Mouse (Mus musculus): Measurements from ENCODE around the gene Tmem223. TPM values are rescaled to one million over a fixed set of nuclear protein-coding genes. Genes with fewer than 3 reads are reported as not detected.
A peak's percentile ranks its signal among the peaks of the same experiment; 100 is the strongest.

Tmem223 gene
- total RNA-seq, 2 experiments from 2014 or later: 114 to 117 TPM

DNA sequence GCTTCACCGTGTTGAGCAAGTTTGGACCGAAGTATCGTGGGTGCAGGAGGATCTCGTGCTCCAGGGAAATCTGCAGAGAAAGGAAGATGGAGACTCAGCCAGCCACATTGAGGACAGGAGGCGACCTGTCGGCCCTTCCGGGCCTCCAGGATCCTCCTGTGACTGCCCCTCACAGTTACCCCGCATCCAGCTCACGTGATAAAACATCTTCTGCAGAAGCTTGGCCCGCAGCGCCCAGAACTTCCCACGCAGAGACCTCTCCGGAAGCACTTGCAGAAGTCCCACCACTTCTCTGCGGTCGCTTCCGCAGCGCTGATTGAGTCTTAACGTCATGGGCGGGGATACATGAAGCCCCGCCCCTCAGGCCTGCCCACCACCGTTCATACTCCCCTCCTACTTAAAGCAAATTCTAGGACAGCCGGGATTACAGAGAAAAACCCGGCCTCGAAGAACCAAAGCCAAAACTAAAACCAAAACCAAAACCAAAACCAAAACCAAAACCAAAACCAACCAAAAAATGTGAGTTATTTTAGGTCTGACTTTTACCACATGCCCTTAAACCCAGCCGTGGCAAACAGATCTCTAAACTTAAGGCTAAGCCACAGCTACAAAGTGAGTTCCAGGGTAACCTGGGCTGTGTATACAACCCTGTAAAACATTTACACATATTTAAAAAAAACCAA lies 27.6 kb downstream of the Tmem223 start, which contains the start of gene Polr2g:
TSS of gene Polr2g (minus strand) at position 314 of the 683 bp plus-strand sequence.
- peak; percentile 86 to 89 for DNase-seq
- intact Hi-C loops (cut with DNase I): no loop called here

DNA sequence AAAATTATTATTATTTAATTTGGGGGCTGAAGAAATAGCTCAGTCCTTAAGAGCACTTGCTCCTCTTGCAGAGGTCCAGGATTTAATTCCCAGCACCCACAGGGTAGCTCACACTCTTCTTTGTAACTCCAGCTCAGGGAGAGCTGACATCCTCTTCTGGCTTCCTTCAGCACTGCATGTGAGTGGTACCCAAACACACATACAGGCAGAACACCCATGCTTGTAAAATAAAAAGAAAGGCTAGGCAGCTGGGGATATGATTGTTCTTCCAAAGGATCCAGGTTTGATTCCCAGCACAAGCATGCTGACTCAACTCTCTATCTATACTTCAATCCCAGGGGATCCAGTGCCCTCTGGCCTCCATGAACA lies 28.1 kb downstream of the Tmem223 start:
- no peak for DNase-seq
- intact Hi-C loops (cut with DNase I): no loop called here

DNA sequence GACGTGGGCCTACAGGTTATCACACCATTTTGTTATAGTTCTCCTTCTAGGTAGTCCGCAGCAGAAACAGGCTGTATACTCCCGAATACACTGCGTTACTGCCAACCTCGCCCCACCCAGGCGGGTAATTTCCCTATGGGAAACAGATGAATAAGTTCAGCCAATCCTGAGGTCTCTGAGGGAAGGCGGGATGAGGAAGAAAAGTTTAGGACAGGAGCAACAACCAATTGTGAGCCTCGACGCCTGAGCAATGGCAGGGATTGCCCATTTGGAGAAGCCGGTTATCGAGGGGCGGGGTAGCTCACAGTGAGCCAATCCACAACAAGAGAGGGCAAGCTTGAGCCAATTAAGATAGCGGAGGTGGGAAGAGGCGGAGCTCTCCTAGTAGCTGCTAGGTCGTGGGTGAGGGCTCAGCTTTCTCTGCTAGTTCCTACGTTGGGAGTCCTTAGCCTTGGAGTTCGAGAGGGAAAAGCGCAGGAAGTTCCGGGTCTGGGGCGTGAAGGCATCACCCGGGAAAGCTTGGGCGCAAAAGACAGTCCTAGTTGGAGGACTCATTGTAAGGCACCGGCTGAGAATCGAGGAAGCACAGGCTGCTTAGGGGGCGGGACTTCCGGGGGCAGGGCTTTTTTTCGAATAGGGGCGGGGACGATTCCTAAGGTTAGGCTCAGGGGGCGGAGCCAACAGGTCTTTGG lies 31.5 kb downstream of the Tmem223 start, which contains the start of gene Zbtb3:
TSS of gene Zbtb3 (plus strand) at position 426 of the 692 bp plus-strand sequence.
- DNase-seq: peak; percentile 86 to 89
- intact Hi-C loops (cut with DNase I): loop anchor here (2.0 kb wide), 1 partner anchor 15 kb away; no protein-coding TSS in a partner anchor

DNA sequence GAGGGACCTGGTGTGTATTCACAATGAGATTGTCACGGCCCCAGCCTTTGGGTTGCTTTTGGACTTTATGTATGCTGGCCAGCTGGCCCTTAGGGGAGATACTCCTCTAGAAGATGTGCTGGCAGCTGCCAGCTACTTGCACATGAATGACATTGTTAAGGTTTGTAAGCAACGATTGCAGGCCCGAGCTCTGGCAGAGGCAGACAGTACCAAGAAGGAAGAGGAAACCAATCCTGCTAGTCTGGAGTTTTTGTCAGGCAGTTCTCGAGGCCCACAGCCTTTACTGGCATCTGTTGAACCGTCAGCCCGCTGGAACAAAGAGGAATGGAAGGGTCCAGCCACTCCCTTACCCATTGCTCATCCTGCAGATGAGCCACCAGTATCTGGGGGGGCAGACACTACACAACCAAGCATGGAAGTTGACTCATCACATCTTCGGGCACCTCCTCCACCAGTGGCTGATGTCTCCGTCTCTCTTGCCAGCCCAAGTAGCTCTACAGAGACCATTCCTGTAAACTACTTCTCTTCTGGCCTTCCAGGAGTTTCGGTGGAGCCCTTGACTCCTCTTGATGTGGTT lies 32.5 kb downstream of the Tmem223 start:
- intact Hi-C loops (cut with DNase I): loop anchor here (2.0 kb wide), 1 partner anchor 14 kb away; no protein-coding TSS in a partner anchor
- DNase-seq: no peak

DNA sequence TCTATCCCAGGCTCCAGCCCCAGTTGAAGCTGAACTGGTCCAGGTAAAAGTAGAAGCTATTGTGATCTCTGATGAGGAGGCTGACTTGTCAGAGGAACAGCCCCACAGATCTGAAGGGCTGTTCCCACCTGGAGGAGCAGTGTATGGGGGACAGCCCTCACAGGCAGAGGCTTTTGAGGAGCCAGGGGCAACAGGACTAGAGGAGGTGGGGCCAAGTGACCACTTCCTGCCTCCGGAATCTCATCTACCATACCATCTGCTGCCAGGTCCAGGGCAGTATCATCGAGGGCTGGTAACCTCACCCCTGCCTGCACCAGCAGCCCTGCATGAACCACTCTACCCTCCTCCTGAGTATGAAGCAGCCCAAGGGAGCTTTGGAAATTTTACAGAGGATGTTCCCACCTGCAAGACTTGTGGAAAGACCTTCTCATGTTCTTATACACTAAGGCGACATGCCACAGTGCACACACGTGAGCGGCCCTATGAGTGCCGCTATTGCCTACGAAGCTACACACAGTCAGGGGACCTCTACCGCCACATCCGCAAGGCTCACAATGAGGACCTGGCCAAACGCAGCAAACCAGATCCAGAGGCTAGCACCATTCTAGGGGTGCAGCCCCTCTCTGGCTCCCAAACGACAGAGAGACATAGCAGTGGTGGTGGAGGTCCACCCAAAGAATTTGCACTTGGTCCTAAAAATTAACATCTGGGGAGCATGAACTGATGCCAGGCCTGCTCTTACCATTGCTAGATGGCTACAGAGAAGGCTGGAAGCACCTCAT lies 33.3 kb downstream of the Tmem223 start:
- no peak for DNase-seq
- intact Hi-C loops (cut with DNase I): loop anchor here (2.0 kb wide), 1 partner anchor 13 kb away; no protein-coding TSS in a partner anchor

DNA sequence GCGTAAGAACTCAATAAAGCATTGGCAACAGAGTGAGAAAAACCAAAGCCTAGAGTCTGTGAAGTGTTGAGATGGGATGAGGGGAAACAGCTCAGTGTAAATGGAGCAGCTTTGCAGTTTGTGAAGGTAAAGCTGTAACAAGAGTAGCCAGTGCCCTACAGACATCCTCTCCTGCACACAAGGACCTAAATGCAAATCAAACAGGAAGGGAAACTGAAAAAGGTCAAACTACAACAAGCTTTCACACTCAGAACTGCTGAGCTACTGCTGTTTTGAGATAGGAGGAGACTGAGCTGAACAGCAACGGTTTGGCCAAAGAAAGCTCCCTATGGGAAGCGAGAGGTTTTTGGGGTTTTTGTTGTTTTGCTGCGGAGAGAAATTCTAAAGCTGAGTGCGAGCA lies 36.0 kb downstream of the Tmem223 start:
- intact Hi-C loops (cut with DNase I): no loop called here
- no peak for DNase-seq

DNA sequence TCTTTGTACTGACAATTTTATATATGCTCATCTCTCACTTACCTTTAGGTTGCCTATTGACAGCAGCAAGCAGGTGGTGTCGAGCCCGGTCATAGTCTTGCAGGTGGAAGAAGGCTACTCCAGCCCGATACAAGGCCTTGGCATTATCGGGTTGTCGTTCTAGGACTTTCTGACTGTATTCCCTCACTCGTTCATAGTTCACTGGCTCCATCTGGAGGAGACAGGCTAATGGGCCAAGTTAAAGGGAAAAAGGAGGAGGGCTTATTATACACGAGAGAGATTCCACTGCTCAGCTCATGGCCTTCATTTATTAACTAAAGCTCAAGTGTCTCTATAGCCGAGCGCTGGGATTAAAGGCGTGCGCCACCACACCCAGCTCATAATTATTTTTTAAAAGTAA lies 45.0 kb downstream of the Tmem223 start:
- intact Hi-C loops (cut with DNase I): loop anchor here (2.0 kb wide), 1 partner anchor 13 kb away; the partner anchor contains the start of gene Zbtb3
- no peak for DNase-seq

DNA sequence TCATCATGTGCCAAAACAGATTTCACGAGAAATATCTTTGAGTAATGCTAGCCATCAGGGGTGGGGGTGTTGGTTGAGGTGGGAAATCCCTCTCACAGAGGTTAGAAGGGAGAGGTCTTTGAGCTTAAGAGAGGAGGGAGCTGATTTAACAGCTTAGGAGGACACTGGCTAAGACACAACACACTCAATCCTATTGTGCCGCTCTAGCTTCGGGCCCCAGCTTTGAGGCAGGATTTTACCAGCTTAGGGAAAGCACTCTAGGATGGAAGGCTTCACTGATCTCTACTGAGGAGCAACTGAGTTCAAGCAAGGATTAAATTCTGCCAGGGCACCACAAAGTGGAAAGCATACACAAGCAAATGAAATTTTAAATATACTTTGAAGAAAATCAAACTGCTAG lies 46.2 kb downstream of the Tmem223 start:
- DNase-seq: no peak
- intact Hi-C loops (cut with DNase I): loop anchor here (2.0 kb wide), 1 partner anchor 14 kb away; the partner anchor contains the start of gene Zbtb3

DNA sequence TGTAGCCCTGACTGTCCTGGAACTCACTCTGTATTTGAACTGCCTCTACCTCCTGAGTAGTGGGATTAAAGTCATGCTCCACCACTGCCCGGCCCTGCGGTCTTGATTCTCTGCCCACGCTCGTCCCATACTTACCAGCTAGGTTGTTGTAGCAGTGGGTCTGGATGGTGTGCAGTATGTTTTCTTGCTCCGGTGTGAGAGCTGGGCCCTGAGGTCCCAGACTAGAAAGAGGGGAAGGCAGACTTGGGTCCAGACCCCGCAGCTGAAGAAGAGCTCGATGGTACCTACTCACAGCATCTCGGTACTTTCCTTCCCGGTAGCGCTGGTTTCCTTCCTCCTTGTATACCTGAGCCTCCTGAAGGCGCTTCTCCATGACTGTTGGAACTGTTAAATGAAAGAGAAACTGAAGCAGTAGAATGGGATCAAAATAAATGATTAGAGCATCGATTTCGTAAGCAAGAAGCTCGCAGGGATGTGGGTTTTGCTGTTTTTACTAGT lies 47.6 kb downstream of the Tmem223 start:
- no peak for DNase-seq
- intact Hi-C loops (cut with DNase I): no loop called here

DNA sequence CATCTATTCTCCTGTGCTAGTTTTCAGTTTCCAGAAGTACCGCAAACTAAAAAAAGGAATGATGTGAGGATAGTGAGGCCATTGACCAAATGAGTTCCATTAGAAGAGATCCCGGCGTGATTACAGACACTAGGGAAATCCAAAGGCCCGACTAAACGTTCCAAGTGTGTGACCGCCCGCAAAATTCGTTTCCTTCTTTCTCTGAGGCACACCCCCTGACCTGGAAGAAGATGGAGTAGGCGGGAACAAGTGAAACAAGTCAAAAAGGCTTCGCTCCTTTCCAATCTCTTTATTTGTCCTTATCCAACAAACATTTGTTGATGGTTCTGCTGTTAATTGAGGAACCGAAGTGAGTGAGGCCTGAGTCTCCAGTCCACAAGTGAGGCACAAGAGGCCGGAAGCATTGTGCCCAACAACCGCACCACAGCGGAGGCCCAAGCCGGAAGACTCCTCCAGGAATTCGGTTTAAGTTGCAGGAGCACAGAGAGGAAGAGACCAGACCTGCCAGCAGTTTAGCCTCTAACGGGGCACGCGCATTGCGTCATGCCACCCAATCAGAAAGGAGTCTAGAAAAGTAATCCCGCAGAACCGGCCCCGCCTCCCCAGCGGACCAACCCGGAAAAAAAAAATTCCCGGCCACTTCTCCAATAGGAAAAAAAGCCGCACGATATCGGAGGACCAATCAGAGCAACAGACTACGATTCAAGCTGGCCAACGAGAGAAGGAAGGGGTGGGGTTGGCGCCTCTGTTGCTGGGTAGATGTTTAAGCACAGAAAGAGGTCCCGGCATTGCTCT lies 48.2 kb downstream of the Tmem223 start, which contains the start of gene Ttc9c:
TSS of gene Ttc9c (minus strand) at position 533 of the 795 bp plus-strand sequence.
- intact Hi-C loops (cut with DNase I): no loop called here
- DNase-seq: peak; percentile 91 to 92

DNA sequence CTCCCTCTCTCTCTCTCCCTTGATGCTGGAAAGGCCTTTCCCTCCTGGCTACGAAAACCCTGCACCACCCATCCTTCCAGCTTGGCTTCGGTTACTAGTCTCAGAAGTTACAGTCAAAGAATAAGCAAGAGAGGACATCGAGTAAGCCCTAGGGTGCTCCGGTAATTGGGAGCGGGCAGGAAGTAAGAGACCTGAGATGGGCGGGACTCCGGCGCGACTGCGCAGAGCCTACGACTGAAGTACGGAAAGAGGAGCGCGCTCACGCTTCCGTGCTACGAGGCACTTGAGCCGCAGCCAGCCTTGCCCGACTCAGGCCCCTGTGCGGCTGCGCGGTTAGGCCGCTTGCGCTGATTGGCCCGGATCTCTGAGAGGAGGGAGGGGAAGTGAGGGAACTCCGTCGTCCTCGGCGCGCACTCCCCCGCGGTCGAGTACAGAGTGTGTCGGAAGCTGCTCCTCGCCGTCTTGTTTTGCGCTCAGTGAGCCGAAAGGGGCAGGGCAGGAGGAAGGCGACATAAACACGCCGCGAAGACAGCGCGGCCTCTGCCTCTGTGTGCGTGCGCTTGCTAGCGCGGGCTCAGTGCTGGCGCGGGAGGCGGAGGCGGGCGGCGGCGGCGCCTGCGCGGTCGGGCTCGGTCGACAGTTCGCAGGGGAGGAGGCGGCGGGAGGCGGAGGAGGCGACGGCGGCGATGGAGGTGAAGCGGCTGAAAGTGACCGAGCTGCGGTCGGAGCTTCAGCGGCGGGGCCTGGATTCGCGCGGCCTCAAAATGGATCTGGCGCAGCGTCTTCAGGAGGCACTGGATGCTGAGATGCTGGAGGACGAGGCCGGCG lies 49.0 kb downstream of the Tmem223 start, which contains the start of gene Hnrnpul2:
TSS of gene Hnrnpul2 (plus strand) at position 415 of the 828 bp plus-strand sequence.
- intact Hi-C loops (cut with DNase I): loop anchor here (2.0 to 5.0 kb wide), 3 partner anchors 17 to 98 kb away; partner anchors contain the start of genes Bscl2, Nxf1 and Slc3a2
- peak; percentile 98 for DNase-seq

DNA sequence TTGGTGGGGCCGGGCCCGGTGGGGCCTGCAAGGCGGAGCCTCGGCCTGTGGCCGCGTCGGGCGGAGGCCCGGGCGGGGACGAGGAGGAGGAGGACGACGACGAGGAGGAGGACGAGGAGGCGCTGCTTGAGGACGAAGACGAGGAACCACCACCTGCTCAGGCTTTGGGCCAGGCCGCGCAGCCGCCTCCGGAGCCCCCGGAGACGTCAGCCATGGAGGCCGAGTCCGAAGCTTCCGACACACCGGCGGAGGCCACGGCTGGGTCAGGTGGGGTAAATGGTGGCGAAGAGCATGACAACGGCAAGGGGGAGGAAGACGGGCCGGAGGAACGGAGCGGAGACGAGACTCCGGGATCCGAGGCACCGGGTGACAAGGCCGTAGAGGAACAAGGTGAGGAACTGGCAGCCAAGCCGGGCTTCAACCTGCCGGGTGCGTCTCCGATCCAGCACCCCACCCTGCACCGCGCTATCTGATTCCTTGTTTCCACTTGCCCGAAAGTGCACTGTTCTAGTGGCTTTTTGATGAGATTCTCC lies 49.7 kb downstream of the Tmem223 start:
- intact Hi-C loops (cut with DNase I): loop anchor here (2.0 to 5.0 kb wide), 3 partner anchors 16 to 98 kb away; partner anchors contain the start of genes Bscl2, Nxf1 and Slc3a2
- DNase-seq: no peak

DNA sequence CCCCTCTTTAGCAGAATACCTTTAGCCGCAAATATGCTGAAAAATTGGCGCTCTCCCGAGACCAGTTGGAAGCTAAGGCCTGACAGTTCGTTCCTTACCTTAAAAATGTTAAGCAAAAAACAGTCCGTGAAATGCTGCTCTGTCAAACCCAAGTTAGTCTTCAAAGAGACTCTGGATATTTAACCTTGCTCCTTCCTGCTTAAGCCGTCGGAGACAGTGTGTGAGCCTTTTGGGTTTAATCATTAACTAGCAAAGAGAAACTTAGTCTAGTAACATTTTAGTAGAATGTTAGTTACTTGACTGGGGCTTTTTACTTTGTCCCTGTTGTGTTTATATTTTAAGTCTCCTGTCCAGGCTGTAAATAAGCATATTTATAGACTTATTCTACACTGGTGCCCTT lies 50.4 kb downstream of the Tmem223 start:
- no peak for DNase-seq
- intact Hi-C loops (cut with DNase I): loop anchor here (2.0 to 5.0 kb wide), 3 partner anchors 16 to 99 kb away; partner anchors contain the start of genes Bscl2, Nxf1 and Slc3a2

Small RNA genes lying within 50 kb of the gene (microRNA-seq; reads per million reads assigned to microRNA genes)
- gene Mir6992 (ENCODE audit: borderline number of aligned reads in 2 of 2): 0 reads per million in 2 experiments

Other genes with a start within 250 kb of the Tmem223 start
- gene Slc22a8, start 179.7 kb upstream of the Tmem223 start, total RNA-seq (2021): not detected
- not detected for gene Slc22a6, start 153.0 kb upstream of the Tmem223 start, total RNA-seq (2021)
- gene Chrm1, start 107.2 kb upstream of the Tmem223 start, total RNA-seq (2021): not detected
- 10 to 100 TPM; 37.7 to 43.0 TPM for gene Slc3a2, start 47.6 kb upstream of the Tmem223 start, total RNA-seq (2021)
- 10 to 100 TPM; 22.0 to 22.4 TPM for gene Wdr74, start 35.2 kb upstream of the Tmem223 start, total RNA-seq (2021)
- not detected for gene 1700092M07Rik, start 30.3 kb upstream of the Tmem223 start, total RNA-seq (2021)
- 10 to 100 TPM; 28.1 to 29.8 TPM for gene Stx5a, start 29.6 kb upstream of the Tmem223 start, total RNA-seq (2021)
- 10 to 100 TPM; 36.7 to 37.6 TPM for gene Nxf1, start 13.9 kb upstream of the Tmem223 start, total RNA-seq (2021)
- 10 to 100 TPM; 16.5 to 18.0 TPM for gene Tmem179b, start 3.5 kb downstream of the Tmem223 start, total RNA-seq (2021)
- gene Taf6l, start 15.4 kb downstream of the Tmem223 start, total RNA-seq (2021): 1 to 10 TPM; 5.6 to 7.9 TPM
- gene Polr2g, start 27.6 kb downstream of the Tmem223 start, total RNA-seq (2021): 10 to 100 TPM; 52.3 to 59.2 TPM
- 1 to 10 TPM; 1.3 to 1.7 TPM for gene Zbtb3, start 31.6 kb downstream of the Tmem223 start, total RNA-seq (2021)
- 10 to 100 TPM; 11.6 to 14.7 TPM for gene Ttc9c, start 48.3 kb downstream of the Tmem223 start, total RNA-seq (2021)
- gene Hnrnpul2, start 49.0 kb downstream of the Tmem223 start, total RNA-seq (2021): 10 to 100 TPM; 44.6 to 49.8 TPM
- not detected for gene AC129217.1, start 58.8 kb downstream of the Tmem223 start, total RNA-seq (2021)
- gene Bscl2, start 66.5 kb downstream of the Tmem223 start, total RNA-seq (2021): 10 to 100 TPM; 22.0 to 25.2 TPM
- not detected for gene Gng3, start 68.2 kb downstream of the Tmem223 start, total RNA-seq (2021)
- gene Lrrn4cl, start 79.8 kb downstream of the Tmem223 start, total RNA-seq (2021): 1 to 10 TPM; 4.0 to 4.9 TPM
- 100 to 1,000 TPM; 122 to 130 TPM for gene Ubxn1, start 100.5 kb downstream of the Tmem223 start, total RNA-seq (2021)
- gene Uqcc3, start 109.9 kb downstream of the Tmem223 start, total RNA-seq (2021): 10 to 100 TPM; 58.7 to 59.0 TPM
- gene Lbhd1, start 112.7 kb downstream of the Tmem223 start, total RNA-seq (2021): 1 to 10 TPM; 1.7 to 3.4 TPM
- not detected for gene Gm49403, start 112.9 kb downstream of the Tmem223 start, total RNA-seq (2021)
- 10 to 100 TPM; 18.7 to 20.4 TPM for gene 1810009A15Rik, start 117.9 kb downstream of the Tmem223 start, total RNA-seq (2021)
- gene Gm49416, start 117.9 kb downstream of the Tmem223 start, total RNA-seq (2021): not detected
- 10 to 100 TPM; 11.5 to 13.6 TPM for gene Ints5, start 122.0 kb downstream of the Tmem223 start, total RNA-seq (2021)
- 10 to 100 TPM; 48.5 to 52.2 TPM for gene Ganab, start 127.1 kb downstream of the Tmem223 start, total RNA-seq (2021)
- gene B3gat3, start 149.4 kb downstream of the Tmem223 start, total RNA-seq (2021): 10 to 100 TPM; 34.5 to 37.6 TPM
- 10 to 100 TPM; 19.8 to 30.2 TPM for gene Rom1, start 158.4 kb downstream of the Tmem223 start, total RNA-seq (2021)
- gene Eml3, start 158.6 kb downstream of the Tmem223 start, total RNA-seq (2021): 10 to 100 TPM in 1 of 2 experiments, 1 to 10 TPM in 1; 9.5 to 11.0 TPM
- gene Mta2, start 170.9 kb downstream of the Tmem223 start, total RNA-seq (2021): 10 to 100 TPM; 33.2 to 38.5 TPM
- gene Tut1, start 182.9 kb downstream of the Tmem223 start, total RNA-seq (2021): 1 to 10 TPM; 8.1 to 8.9 TPM
- gene Eef1g, start 196.0 kb downstream of the Tmem223 start, total RNA-seq (2021): 100 to 1,000 TPM; 246 to 250 TPM
- 100 to 1,000 TPM; 362 to 377 TPM for gene Ahnak, start 218.3 kb downstream of the Tmem223 start, total RNA-seq (2021)